Mouse (Mus musculus) brown adipose tissue, adult 24 weeks (tissue): ENCODE measurements around the gene Gm20388. TPM values are rescaled to one million over a fixed set of nuclear protein-coding genes. Genes with fewer than 3 reads are reported as not detected.

ENCODE experiments used
- H3K27ac ChIP-seq: fragments of 200-500 bp; replicated peaks from 2 replicates; pipeline ENCODE4 v1.5.1; 2012; ENCODE audit warnings: low read depth, mild to moderate bottlenecking, low read length
- H3K4me1 ChIP-seq: fragments of 200-500 bp; 2 replicates; pipeline ENCODE4 v1.6.1; 2012; ENCODE audit warnings: low read length, mixed read lengths; ENCODE audit not compliant: control insufficient read depth, insufficient read depth, insufficient read length
- H3K4me3 ChIP-seq: fragments of 200-500 bp; 2 replicates; pipeline ENCODE4 v1.5.1; 2012; ENCODE audit warnings: low read depth, mild to moderate bottlenecking, low read length, moderate library complexity; ENCODE audit not compliant: insufficient read depth
- polyA plus RNA-seq: library from polyadenylated mRNA; stranded (reverse); fragments of >200 nt; gene quantifications from 2 replicates; pipeline ENCODE4 v1.2.4, GENCODE M21; 2012; ENCODE audit not compliant: missing spikeins, insufficient read depth, insufficient read length

Gene Gm20388
- polyA plus RNA-seq, 1 experiment = 44.7 TPM

DNA sequence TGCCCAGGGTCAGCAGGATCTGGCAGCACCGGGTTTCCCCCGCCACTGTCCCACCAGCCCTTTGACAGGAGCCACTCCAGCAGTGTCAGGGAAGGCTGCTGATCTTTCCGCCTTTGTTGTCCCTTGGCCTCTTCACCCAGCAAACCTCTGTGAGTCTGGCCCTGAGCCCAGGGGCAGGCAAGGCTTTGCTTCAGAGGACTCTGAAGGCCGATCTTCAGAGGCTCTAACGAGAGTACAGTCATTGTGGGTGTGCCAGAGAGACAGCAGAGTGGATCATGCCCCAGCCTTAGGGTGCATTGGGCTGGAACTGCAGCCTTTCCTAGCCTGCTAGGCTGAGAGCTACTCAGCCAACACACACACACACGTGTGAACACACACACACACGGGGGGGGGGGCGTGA is 429.1 kb downstream of the Gm20388 start:
- Histone ChIP-seq H3K4me1 (peaks cover 20% of the 10 kb centered on the region), H3K27ac (no peak overlapping the region)

DNA sequence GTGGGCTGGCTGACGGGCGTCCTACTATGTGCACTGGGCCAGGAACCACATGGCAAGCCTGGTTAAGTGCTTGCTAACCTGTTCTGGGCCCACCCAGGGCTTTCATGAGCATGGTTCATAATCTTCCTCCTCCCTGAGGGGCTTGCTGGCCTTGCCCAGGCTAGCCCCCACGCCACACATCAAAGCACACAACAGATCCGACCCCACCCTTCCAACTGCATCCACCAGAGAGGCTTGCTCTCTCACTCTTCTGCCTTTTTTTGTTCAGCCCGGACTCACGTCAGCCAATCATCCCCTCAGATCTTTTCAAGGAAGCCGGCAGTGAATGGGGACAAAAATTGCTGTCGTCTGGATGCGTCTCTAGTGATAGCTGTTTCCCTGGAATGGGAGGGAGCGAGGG is 430.5 kb downstream of the Gm20388 start:
- Histone ChIP-seq H3K4me3 (no peak overlapping the region), H3K27ac (no peak overlapping the region), H3K4me1 (peaks cover 7% of the 10 kb centered on the region; the same call in 1 of the 2 replicates)

More for the DNA sequence above, 429.1 kb downstream of the Gm20388 start:
- no peak overlapping the region for H3K4me3 ChIP-seq

DNA sequence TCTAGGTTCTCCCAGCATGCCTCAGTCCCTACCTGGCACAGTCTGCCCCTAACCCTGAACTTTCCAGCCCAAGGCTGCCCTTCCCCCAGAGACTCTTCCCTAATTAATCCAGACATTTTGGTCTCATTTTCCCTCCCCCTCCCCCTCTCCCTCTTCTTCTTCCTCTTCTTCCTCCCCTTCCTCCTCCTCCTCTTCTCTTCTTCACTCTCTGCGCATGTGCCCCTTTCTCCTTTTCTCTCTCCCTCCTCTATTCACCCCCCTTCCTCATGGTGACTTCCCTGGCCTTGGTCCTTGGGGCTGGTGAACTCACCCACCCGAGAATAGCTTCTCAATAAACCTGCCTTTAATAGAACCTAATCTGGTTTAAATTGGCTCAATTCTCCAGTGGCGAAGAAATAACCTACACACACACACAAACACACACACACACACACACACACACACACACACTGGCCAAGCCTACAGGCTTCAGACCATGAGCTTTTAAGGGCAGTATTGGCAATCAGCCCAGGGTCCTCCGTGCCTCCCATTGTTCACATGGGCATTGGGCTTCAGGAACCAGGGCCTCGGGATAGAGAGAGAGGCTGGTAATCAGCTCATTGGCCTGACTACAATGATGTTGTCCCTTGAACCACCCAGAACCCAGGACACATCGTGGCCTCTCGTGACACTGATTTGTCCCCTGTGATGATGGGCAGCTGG is 432.4 kb downstream of the Gm20388 start:
- Histone ChIP-seq H3K27ac (no peak overlapping the region), H3K4me3 (no peak overlapping the region), H3K4me1 (peaks cover 7% of the 10 kb centered on the region; the same call in 1 of the 2 replicates)

DNA sequence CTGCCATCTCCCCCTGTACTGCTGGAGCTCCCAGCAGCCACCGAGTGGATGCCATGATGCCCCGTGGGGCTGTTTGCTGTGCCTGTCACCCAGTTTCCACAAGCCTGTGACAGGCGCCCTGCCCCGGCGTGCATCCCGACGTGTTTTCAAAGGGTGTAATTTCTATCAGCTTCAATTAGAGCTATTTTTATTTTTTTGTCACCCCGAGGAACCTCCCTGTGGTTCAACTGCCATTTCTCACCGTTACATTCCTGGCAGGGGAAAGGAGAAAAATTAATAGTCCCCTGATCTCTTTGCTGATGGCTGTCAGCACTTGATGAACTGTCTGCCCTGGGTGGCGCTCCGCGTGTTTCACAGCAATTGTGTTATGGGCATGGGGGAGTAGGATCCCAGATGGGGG is 432.9 kb downstream of the Gm20388 start:
- Histone ChIP-seq H3K4me1 (peaks cover 11% of the 10 kb centered on the region), H3K4me3 (no peak overlapping the region), H3K27ac (no peak overlapping the region)

DNA sequence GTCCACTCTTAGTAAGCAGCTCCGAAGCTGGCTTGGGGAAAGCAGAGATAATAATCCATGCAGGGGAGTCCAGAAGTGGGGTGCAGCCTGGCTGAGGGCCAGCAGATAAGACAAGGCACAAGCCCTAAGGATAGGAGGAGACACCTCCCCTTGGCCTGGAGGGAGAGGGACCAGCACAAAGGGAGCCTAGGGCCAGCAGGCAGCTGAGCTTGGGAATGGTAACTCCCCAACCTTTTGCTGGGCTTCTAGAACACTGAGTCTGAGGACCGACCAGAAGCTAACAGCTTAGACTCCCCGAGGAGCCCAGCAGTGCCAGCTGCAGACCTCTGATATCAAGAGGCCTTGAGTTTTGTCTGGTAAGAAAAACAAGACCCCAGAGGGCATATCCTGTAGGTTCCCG is 433.5 kb downstream of the Gm20388 start:
- no peak overlapping the region for H3K4me3 ChIP-seq
- H3K4me1 ChIP-seq = peaks cover 11% of the 10 kb centered on the region
- H3K27ac ChIP-seq = no peak overlapping the region

DNA sequence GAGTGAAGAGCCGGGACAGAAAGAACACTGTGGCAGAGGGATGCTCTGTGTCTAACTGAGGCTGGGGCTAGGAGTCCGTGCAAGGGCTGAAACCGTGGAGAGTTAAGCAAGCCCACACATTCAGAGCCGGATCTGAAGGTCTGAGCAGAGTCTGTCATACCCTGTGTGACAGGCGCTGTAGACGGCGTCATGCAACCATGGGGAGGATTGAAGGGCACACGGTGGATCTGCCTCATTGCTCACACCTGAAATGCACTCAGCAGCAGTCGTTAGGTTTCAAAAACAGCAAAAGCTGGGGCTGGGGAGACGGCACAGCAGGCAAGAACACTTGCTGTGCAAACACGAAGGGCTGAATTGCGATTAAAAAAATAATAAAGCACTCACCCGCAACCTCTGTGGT is 433.9 kb downstream of the Gm20388 start:
- no peak overlapping the region for H3K27ac ChIP-seq
- H3K4me1 ChIP-seq = peaks cover 10% of the 10 kb centered on the region
- no peak overlapping the region for H3K4me3 ChIP-seq

DNA sequence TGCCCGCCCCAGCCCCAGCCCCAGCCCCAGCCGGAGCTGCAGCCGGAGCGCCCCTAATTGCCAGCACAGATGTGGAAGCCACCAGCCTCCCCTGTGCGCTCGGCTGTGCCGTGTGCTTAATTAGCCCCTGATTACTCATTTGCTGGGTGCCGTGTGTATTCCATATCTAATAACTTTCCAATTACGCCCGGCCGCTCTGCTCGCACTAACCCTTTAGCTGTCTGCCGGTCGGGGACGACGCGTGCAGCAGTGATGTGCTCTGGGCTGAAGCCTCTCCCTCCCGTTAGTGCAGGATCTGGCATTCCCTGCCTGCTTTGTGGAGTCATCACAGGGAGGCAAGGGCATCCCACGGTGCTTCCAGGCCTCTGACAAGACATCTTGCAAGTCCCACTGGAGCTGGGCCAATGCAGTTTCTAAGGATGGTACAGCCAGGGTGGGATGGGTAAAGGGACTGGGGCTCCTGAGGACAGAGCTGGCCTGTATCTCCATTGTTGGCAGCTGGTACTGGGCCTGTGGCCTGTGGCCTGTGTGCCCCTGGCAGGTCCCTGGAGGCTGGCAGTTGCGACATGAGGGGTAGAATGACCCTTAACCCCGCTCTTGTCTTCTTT is 437.2 kb downstream of the Gm20388 start:
- Histone ChIP-seq H3K4me3 (no peak overlapping the region), H3K27ac (no peak overlapping the region), H3K4me1 (peaks cover 11% of the 10 kb centered on the region)

DNA sequence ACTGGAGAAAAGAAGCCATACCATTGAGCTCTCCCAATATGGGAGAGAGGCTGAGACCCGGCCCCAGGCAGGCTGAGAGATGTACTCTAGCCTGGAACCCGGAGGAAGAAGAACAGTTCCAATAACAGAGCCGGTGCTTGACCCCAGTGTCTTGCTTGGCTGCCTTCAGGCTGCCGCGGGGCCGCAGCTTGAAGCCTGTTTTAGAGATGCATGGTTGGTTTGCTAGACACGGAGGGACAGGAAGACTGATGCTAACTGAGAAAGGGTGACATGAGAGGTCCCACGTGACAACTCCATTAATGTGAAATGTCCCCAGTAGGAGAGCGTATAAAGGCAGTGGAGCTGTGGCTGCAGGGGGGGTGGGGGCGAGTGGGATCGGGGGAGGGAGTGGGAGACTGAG is 438.3 kb downstream of the Gm20388 start:
- Histone ChIP-seq H3K27ac (no peak overlapping the region), H3K4me3 (no peak overlapping the region), H3K4me1 (peaks cover 11% of the 10 kb centered on the region)

DNA sequence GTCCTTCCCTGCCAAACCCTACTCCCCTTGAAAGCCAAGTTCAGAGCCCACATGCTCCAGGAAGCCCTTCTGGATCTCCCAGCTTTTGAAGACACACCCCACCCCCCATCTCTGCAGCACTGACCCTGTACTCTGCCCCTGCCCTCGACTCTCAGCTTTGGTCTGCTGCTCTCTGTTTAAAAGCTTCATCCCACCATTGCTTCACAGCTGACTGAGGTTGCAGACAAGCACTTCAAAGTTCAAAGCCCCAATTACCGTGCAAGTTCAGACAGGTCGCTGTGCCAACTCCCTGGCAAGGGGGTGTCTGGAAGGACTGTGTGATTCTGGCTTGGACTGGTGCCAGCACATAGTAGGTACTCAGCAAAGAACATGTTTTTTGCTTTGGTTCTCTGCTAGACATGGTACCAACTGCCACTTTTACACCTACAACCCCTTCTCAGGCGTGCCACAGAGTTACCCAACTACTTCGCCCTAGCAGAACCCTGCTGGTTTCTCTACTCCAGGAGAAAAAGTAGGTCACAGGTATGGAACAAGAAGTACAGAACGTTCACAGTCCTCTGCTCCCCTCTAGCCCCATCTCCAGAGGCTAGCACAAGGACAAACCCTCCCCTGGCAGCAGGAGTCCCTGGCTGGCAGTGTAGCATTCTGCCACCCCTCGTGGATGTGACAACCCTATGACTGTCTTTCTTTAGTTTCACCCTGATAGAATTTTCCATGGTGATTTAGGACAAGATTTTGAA is 440.9 kb downstream of the Gm20388 start:
- Histone ChIP-seq H3K4me3 (no peak overlapping the region), H3K27ac (no peak overlapping the region), H3K4me1 (peaks cover 11% of the 10 kb centered on the region)

DNA sequence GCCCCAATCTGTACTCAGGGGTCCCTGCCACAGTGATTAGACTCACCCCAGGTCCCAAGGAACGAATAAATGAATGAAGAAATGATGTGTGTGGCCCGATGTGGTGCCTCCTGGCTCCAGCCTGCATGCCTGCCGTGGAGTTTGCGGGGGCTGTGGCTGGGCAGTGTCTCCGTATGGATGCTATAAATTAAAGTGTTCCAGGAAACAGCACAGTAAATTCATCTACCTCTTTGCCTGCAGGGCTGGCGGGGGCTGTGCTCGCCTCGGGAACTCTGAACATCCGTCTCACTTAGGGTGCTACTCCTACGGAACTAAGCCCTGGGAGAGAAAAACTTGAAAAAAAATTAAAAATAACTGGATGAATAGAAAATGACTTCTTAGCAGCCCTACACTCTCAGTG is 441.5 kb downstream of the Gm20388 start:
- H3K27ac ChIP-seq = no peak overlapping the region
- H3K4me3 ChIP-seq = no peak overlapping the region
- peaks cover 11% of the 10 kb centered on the region for H3K4me1 ChIP-seq

DNA sequence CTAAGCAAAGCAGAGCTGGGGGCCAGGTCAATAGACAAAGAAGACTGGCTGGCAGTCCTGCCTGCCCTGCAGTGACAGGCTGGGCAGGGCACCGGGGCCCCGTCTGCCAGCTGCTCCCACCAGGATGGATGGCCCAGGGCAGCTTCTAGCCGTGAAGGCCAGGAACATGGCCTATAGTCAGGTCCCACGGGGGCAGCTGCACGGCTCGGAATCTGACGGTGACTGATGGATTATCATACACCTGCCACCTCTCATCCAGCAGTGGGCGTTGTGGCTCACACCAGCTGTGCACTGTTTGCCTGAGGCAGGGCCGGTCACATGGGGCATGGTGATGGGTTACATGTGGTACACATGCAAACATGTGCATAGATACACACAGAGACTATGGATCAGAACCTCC is 445.4 kb downstream of the Gm20388 start:
- H3K4me1 ChIP-seq = peaks cover 14% of the 10 kb centered on the region
- no peak overlapping the region for H3K4me3 ChIP-seq
- H3K27ac ChIP-seq = no peak overlapping the region

DNA sequence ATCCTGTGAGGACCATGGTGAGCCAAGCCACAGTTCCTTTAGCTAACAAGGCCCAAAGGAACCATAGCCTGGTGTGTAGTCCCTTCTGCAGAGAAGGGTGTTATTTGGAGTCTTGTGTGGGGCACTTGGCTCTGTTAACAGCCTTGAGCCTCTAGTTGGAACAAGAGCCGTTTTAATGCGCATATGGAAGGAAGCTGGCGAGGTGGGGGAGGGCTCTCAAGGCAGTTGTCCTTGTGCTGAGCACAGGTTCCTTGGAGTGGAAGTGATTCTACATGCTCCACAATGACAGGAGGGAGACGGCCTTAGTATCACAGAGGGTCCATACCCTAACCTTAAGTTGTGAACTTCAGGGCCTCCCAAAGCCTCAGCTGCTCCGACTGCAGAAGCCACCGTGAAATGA is 446.9 kb downstream of the Gm20388 start:
- Histone ChIP-seq H3K27ac (no peak overlapping the region), H3K4me3 (no peak overlapping the region), H3K4me1 (peaks cover 18% of the 10 kb centered on the region)

DNA sequence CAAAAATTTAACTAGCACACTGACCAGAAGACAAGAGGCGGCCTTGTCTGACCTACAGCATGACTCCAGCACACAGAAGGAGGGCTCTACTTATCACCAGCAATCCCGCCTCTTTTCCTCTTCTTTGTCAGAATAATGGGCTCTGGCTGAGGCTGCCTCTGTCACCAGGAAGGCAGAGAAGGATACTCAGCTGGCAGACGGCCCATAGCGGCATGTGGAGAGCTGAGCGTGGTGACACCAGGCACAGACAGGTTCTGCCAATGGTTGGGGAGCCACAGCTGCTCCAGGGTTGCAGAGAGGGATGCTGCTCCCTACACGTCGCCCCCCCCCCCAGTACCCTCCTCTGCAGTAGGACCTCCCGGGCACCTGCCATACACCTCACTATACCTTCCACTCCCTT is 450.7 kb downstream of the Gm20388 start:
- Histone ChIP-seq H3K4me3 (no peak overlapping the region), H3K4me1 (peaks cover 46% of the 10 kb centered on the region), H3K27ac (peak overlapping the region; percentile 58)

DNA sequence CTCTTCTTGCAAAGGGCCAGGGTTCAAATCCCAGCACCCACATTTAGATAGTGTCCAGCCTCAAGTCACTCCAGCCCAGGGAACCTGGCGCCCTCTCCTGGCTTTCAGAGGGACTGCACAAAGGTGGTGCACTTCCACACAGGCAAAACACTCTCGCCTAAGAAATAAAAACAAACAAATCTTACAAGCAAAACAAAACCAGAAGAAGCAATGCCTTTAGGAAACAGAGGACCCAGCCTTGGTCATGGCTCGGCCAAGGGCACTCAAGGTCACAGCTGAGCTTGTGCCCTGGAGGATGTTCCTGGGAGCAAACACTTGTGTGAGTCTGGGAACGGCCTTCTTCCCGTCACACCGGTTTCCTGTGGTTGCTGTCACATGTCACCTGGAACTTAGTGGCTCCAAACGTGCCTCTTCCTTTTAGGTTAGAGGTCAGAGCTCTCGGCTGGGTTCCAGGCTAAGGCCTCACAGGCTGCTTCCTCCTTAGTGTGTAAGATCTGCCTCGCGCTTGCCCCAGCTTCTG is 453.0 kb downstream of the Gm20388 start:
- H3K27ac ChIP-seq = peak overlapping the region; percentile 98
- H3K4me1 ChIP-seq = peaks cover 62% of the 10 kb centered on the region
- H3K4me3 ChIP-seq = no peak overlapping the region

DNA sequence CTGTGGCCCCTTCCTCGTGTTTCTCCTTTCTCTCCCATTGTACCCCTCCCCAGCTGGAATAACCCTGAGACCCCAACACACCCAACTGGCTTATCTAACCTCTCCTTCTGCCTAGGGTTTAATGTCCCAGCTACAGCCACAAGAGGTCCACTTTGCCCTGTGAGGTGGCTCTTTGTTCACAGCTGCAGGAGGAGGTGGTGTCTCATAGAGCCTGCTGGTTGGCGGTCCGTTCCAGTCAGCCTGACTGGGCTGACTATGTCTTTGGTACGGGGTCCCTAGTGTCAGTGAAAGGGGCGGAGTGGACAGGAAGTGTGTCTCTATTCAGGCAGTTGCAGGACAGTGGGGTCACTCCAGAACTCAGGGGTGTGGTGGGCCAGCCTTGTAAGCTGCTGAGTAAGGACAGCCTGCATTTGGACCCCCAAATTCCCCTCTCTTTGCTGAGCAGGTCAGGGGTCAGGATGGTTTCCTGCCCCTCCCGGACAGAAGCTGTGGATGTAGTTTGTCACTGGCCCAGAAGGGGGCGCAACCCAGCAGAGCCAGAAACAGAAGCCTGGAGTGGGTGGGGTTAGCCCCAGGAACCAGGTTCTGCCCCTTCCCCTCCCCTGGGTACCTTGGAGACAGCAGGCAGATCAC is 453.6 kb downstream of the Gm20388 start:
- Histone ChIP-seq H3K4me1 (peaks cover 66% of the 10 kb centered on the region), H3K4me3 (no peak overlapping the region), H3K27ac (peak overlapping the region; percentile 98)
